Mouse (Mus musculus): ENCODE measurements around the gene Map3k20. TPM values are rescaled to one million over a fixed set of nuclear protein-coding genes. Genes with fewer than 3 reads are reported as not detected.

The Map3k20 gene
- polyA plus RNA-seq, 1 experiment: 6.0 TPM

DNA sequence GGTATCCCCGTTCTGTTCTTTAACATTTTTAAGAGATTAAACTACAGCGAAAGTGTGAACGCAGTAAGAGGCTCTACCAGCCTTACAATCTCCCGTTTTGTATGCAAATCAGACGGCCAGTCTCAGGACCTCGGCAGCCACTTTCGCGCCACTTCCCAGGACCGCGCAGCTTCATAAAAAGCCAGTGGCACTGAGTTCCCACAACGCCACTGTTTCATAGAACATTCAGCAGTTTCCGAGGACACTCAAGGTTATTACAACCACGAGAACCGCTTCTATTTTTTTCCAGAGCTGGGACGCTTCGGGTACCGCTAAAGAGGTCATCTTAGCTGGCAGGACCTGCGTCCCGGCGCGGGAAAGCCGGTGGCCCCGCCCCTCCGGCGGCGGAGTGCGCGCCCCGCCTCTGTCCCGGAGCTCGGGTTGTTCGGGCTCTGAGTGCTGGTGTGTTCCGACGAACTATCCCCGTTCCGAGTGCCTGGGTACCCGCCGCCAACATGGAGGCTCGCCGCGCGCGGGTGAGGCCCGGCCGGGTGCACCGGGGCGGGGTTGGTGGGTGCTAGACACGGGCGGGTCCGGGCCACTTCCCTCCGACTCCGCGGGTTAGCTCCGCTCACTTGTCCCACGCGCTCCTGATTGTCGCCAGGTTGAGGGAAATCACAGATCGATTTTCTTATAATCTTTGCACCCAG is 190.5 kb downstream of the Map3k20 start, which contains the start of gene Cdca7:
Gene Cdca7, plus strand, starts transcription at position 363 of the 689 bp plus-strand sequence.
- H3K27ac ChIP-seq (ENCODE audit: insufficient read depth, low read depth, low read length): peak within 1 kb of the TSS; percentile 78
- peaks cover 18% of the 10 kb centered on the region; the same call in 1 of the 2 replicates for H3K4me1 ChIP-seq (ENCODE audit: control insufficient read depth, insufficient read depth, insufficient read length, low read length)
- 0 out of 2 replicates have a peak, but pooled peaks cover 2% of the 10 kb centered on the region for H3K36me3 ChIP-seq (ENCODE audit: control insufficient read depth, insufficient read depth, low read length)
- H3K27me3 ChIP-seq (ENCODE audit: control insufficient read depth, insufficient read depth, low read length): no peaks in the 10 kb centered on the region
- TF ChIP-seq POLR2A (IDR thresholded peaks at IDR 0.05; ENCODE audit: low read depth, low read length) (peak; percentile 50; the same call in 1 of the 2 replicates), CTCF (IDR thresholded peaks at IDR 0.05; ENCODE audit: extremely low read depth, insufficient read length, insufficient replicate concordance, low read depth, low read length) (no peak)
- peak within 1 kb of the TSS; percentile 74 for H3K4me3 ChIP-seq (ENCODE audit: low read depth, low read length)
- under 1% methylated on average over 58 of the region's 58 CpGs for WGBS

DNA sequence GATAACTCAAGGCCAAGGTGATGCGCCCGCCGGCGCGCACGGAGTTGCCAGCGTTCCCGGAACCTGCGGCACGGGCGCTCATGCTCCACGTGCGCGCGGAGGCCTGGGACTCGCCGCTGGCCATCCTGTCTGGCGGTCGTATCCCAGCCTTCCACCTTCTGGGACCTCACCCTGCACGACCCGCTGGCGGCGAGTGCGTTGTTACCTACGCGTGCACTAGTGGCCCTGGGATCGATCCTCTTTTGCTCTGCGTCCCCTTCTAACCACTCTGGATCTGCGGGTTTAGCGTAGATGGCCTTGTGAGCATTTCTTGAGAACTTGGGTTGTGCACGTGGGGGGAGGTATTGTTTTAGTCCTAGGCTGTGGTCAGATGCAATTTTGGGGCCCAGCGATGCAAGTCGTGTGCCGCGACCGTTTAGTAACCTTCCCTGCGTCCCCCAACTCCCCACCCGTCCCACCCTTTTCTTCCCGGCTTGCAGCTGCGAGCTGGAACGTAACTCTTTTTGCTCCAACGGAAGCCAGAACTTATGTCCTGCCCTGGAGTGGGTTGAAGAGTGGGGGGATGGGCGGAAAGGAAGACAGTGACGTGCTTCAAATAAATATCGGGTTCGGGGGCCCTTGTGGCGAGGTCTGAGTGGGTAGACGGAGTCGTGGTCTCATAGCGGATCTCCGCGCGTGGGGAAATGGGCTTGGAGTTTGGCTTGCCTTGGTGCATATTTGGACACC is 191.2 kb downstream of the Map3k20 start:
- under 1% methylated on average over 53 of the region's 53 CpGs for WGBS
- H3K4me3 ChIP-seq (ENCODE audit: low read depth, low read length): peak overlapping the region; percentile 74
- H3K4me1 ChIP-seq (ENCODE audit: control insufficient read depth, insufficient read depth, insufficient read length, low read length): peaks cover 16% of the 10 kb centered on the region; the same call in 1 of the 2 replicates
- TF ChIP-seq CTCF (IDR thresholded peaks at IDR 0.05; ENCODE audit: extremely low read depth, insufficient read length, insufficient replicate concordance, low read depth, low read length) (no peak), POLR2A (IDR thresholded peaks at IDR 0.05; ENCODE audit: low read depth, low read length) (no peak)
- peak overlapping the region; percentile 78 for H3K27ac ChIP-seq (ENCODE audit: insufficient read depth, low read depth, low read length)
- no peaks in the 10 kb centered on the region for H3K27me3 ChIP-seq (ENCODE audit: control insufficient read depth, insufficient read depth, low read length)
- H3K36me3 ChIP-seq (ENCODE audit: control insufficient read depth, insufficient read depth, low read length): peaks cover 5% of the 10 kb centered on the region; the same call in 1 of the 2 replicates

DNA sequence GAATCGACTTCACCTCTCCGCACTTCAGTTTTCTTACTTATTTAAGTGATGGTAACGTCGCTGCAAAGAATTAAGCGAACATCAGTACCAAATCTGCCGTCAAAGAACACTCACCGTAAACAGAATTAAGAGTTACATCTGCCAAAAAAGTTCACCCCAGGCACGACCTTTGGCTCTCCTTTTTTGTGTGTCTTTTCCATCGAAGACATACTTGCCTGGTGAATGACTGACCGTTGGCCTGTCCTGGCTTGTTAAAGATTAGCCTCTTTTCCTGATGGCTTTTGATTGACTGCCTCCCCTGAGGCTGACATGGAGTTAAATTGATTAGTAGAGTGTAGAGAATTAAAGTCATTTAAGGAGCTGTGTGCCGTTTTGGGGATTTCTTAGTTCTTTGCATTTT is 191.8 kb downstream of the Map3k20 start:
- 3% methylated on average over 11 of the region's 11 CpGs for WGBS
- H3K4me1 ChIP-seq (ENCODE audit: control insufficient read depth, insufficient read depth, insufficient read length, low read length): peaks cover 12% of the 10 kb centered on the region; the same call in 1 of the 2 replicates
- TF ChIP-seq CTCF (IDR thresholded peaks at IDR 0.05; ENCODE audit: extremely low read depth, insufficient read length, insufficient replicate concordance, low read depth, low read length) (no peak), POLR2A (IDR thresholded peaks at IDR 0.05; ENCODE audit: low read depth, low read length) (no peak)
- H3K36me3 ChIP-seq (ENCODE audit: control insufficient read depth, insufficient read depth, low read length): peaks cover 10% of the 10 kb centered on the region
- H3K27me3 ChIP-seq (ENCODE audit: control insufficient read depth, insufficient read depth, low read length): no peaks in the 10 kb centered on the region
- H3K27ac ChIP-seq (ENCODE audit: insufficient read depth, low read depth, low read length): peak overlapping the region; percentile 44; the same call in 1 of the 2 replicates
- H3K4me3 ChIP-seq (ENCODE audit: low read depth, low read length): peak overlapping the region; percentile 74

DNA sequence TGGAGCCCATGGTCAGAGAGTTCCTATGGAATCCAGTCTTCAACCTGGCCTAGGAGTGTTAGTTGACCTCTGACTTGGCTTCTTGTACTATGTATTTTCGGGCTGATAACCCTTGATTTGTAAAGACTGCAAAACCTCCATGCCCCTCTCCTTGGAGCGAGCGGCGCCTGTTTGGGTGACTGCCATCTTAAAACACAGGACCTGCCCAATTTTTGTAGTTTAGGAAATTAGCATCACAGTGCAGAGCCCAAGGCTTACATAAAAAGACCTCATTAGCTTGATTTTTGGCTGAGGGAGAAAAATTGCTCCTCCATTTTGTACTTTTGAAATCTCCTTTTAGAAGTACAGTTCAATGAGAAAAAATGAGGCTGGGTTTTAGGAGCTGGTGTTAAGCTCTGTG is 192.7 kb downstream of the Map3k20 start:
- TF ChIP-seq POLR2A (IDR thresholded peaks at IDR 0.05; ENCODE audit: low read depth, low read length) (no peak), CTCF (IDR thresholded peaks at IDR 0.05; ENCODE audit: extremely low read depth, insufficient read length, insufficient replicate concordance, low read depth, low read length) (no peak)
- no peak overlapping the region for H3K27ac ChIP-seq (ENCODE audit: insufficient read depth, low read depth, low read length)
- H3K27me3 ChIP-seq (ENCODE audit: control insufficient read depth, insufficient read depth, low read length): no peaks in the 10 kb centered on the region
- H3K4me3 ChIP-seq (ENCODE audit: low read depth, low read length): peak overlapping the region; percentile 25; the same call in 1 of the 2 replicates
- H3K4me1 ChIP-seq (ENCODE audit: control insufficient read depth, insufficient read depth, insufficient read length, low read length): peaks cover 12% of the 10 kb centered on the region; the same call in 1 of the 2 replicates
- peaks cover 14% of the 10 kb centered on the region for H3K36me3 ChIP-seq (ENCODE audit: control insufficient read depth, insufficient read depth, low read length)
- WGBS: 38% methylated on average over 4 of the region's 4 CpGs

DNA sequence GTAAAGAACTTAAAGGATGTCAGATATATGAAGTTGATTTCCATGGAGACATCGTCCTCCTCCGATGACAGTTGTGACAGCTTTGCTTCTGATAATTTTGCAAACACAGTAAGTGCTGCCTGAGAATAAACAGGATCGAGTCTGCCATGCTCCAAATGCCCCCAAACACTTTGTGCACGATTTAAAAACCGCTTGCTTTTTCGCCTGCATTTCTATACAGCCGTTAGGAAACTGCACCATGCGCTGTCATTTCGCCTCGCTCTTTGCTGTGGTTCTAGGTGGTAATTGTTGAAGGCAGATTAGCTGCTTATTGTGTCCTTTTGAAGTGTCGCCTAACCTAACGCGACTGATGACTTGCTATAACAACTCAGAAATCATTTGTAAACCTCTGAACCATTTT is 193.5 kb downstream of the Map3k20 start:
- Histone ChIP-seq H3K27me3 (ENCODE audit: control insufficient read depth, insufficient read depth, low read length) (no peaks in the 10 kb centered on the region), H3K4me1 (ENCODE audit: control insufficient read depth, insufficient read depth, insufficient read length, low read length) (peaks cover 10% of the 10 kb centered on the region; the same call in 1 of the 2 replicates), H3K4me3 (ENCODE audit: low read depth, low read length) (peak overlapping the region; percentile 22), H3K36me3 (ENCODE audit: control insufficient read depth, insufficient read depth, low read length) (peaks cover 21% of the 10 kb centered on the region), H3K27ac (ENCODE audit: insufficient read depth, low read depth, low read length) (no peak overlapping the region)
- 30% methylated on average over 13 of the region's 13 CpGs for WGBS
- TF ChIP-seq POLR2A (IDR thresholded peaks at IDR 0.05; ENCODE audit: low read depth, low read length) (no peak), CTCF (IDR thresholded peaks at IDR 0.05; ENCODE audit: extremely low read depth, insufficient read length, insufficient replicate concordance, low read depth, low read length) (no peak)

DNA sequence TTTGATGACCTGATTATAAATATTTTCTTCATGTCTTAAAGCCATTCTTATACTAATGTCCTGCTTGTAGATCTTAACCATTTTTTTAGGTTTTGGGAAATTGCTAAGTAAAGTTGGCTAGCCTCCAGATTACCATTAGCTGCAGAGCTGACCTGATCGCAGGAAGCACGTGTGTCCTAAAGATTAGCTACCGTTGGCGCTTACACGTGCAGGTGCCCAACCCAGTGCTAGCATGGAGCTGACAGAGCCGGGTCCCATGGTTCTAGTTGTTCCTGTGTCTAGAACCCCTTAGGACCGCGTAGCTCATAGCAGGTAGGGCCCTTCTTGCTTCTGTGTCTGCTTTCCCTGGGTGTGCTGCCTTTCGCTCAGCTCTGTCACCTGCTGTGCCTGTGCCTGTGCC is 194.4 kb downstream of the Map3k20 start:
- WGBS: 36% methylated on average over 9 of the region's 9 CpGs
- Histone ChIP-seq H3K27ac (ENCODE audit: insufficient read depth, low read depth, low read length) (no peak overlapping the region), H3K4me1 (ENCODE audit: control insufficient read depth, insufficient read depth, insufficient read length, low read length) (peaks cover 8% of the 10 kb centered on the region; the same call in 1 of the 2 replicates), H3K4me3 (ENCODE audit: low read depth, low read length) (peak overlapping the region; percentile 18), H3K36me3 (ENCODE audit: control insufficient read depth, insufficient read depth, low read length) (peaks cover 28% of the 10 kb centered on the region), H3K27me3 (ENCODE audit: control insufficient read depth, insufficient read depth, low read length) (no peaks in the 10 kb centered on the region)
- TF ChIP-seq CTCF (IDR thresholded peaks at IDR 0.05; ENCODE audit: extremely low read depth, insufficient read length, insufficient replicate concordance, low read depth, low read length): no peak

DNA sequence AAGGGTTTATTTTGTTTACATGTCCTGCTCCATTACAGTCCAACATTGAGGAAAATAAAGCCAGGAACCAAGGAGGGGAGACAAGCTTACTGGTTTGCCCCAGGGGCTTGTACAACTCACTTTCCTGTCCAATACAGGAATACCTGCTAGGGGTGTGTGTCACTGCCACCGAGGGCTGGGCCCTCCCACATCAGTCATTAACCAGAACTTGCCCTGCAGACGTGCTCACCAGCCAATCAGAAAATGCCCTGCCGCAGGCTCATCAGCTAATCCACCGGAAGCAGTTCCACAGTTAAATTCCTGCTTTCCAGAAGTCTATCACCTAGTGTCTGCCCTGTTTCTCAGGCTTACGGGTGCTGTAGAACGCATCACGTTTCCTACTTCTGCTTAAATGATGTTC is 206.2 kb downstream of the Map3k20 start:
- no peak for TF ChIP-seq POLR2A (IDR thresholded peaks at IDR 0.05; ENCODE audit: low read depth, low read length)
- TF ChIP-seq CTCF (IDR thresholded peaks at IDR 0.05; ENCODE audit: extremely low read depth, insufficient read length, insufficient replicate concordance, low read depth, low read length): no peak
- Histone ChIP-seq H3K27ac (ENCODE audit: insufficient read depth, low read depth, low read length) (no peak overlapping the region), H3K4me3 (ENCODE audit: low read depth, low read length) (no peak overlapping the region), H3K27me3 (ENCODE audit: control insufficient read depth, insufficient read depth, low read length) (no peaks in the 10 kb centered on the region), H3K4me1 (ENCODE audit: control insufficient read depth, insufficient read depth, insufficient read length, low read length) (no peaks in the 10 kb centered on the region; the same call in 1 of the 2 replicates), H3K36me3 (ENCODE audit: control insufficient read depth, insufficient read depth, low read length) (peaks cover 1% of the 10 kb centered on the region; the same call in 1 of the 2 replicates)
- 47% methylated on average over 7 of the region's 7 CpGs for WGBS

Other genes starting within 250 kb of the Map3k20 start
- gene Cdca7, start 190.5 kb downstream of the Map3k20 start, polyA plus RNA-seq (2012; rRNA removed): 5.3 and 11.5 TPM in 2 replicates